Comparison of ENCODE assay signal across 12 mouse cellular contexts in the genomic region with DNA sequence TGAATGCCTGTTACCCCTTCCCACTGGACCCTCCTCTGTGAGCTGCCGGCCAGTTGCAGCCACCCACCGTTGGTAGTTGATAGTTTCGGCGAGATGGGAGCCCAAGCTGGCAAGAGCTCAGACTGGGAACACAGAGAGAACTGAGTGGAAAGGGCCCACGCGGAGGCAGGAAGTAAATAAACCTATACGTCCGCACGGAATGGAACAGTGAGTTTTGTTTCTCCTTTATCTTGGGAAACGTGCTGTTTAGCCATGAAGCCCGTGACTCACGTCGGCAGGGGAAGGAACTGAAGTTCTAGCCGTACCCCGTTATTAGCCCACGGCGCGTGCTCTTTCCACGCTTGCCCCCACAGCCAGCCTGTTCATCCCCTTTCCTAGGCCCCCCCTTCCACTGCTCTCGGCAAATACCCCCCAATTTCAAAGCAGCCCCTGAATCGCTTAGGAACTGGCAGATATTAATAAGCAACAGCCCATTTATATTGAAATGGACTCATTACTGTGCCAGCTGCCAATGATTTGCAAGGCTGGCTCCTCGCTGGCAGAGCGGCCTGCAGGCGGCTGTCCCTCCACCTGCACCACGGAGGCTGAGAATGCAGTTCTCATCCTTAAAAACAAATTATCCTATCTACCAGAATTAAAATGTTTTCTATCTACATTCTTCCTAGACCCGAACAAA.
DNase-seq lines count a peak whose midpoint lies in the region; ATAC-seq and TF ChIP-seq lines count a peak whose summit lies in the region.
"Had no signal": no experiment of that assay in that cellular context is flagged by ENCODE, and none has a peak within 500 bp of the region (broad histone marks: within the 10 kb centered on the region; RNA-seq: fewer than 3 reads in every experiment).

No protein-coding gene starts in this region.

- no peak for TF ChIP-seq POLR2A in limb, embryonic 14.5 days (IDR thresholded peaks at IDR 0.05; ENCODE audit: borderline replicate concordance, extremely low read depth, insufficient read depth, insufficient read length)

- no peaks in the 10 kb centered on the region for H3K4me1 ChIP-seq in kidney, postnatal 0 days (replicated peaks; ENCODE audit: insufficient read depth, low read length)
- H3K4me1 ChIP-seq in forebrain, embryonic 12.5 days: peaks cover 33% of the 10 kb centered on the region
- peaks cover 12% of the 10 kb centered on the region; the same call in 1 of the 2 replicates for H3K4me1 ChIP-seq in limb, embryonic 14.5 days (ENCODE audit: control insufficient read depth, insufficient read depth, low read length)

- no peak for ATAC-seq in kidney, postnatal 0 days (replicated peaks; ENCODE audit: low FRiP score, low read depth)
- ATAC-seq in forebrain, embryonic 12.5 days (ENCODE audit: low FRiP score): peak; percentile 37
- ATAC-seq in limb, embryonic 14.5 days (ENCODE audit: low FRiP score, low read depth): no peak

- no peak overlapping the region for H3K9ac ChIP-seq in kidney, postnatal 0 days (ENCODE audit: low read depth, low read length)
- H3K9ac ChIP-seq in forebrain, embryonic 12.5 days: no peak overlapping the region
- H3K9ac ChIP-seq in limb, embryonic 14.5 days (ENCODE audit: low read depth, low read length, severe bottlenecking): no peak overlapping the region
- H3K9ac ChIP-seq: lung, embryonic 14.5 days had no signal

- H3K27me3 ChIP-seq in kidney, postnatal 0 days (ENCODE audit: insufficient read depth, low read length): no peaks in the 10 kb centered on the region
- no peaks in the 10 kb centered on the region for H3K27me3 ChIP-seq in forebrain, embryonic 12.5 days
- no peaks in the 10 kb centered on the region for H3K27me3 ChIP-seq in limb, embryonic 14.5 days (ENCODE audit: control insufficient read depth, insufficient read depth, low read length)
- H3K27me3 ChIP-seq: megakaryocyte, embryonic 14.5 days had no signal

- H3K27ac ChIP-seq in kidney, postnatal 0 days: no peak overlapping the region
- peak overlapping the region; percentile 42 for H3K27ac ChIP-seq in forebrain, embryonic 12.5 days
- no peak overlapping the region for H3K27ac ChIP-seq in limb, embryonic 14.5 days (replicated peaks; ENCODE audit: low read depth, low read length)

- peak; percentile 53 to 62 for DNase-seq in cerebellum, postnatal 10 days
- no peak for DNase-seq in cerebellum, postnatal 36 days
- DNase-seq in kidney, postnatal 0 days (ENCODE audit: low spot score): no peak
- no peak for DNase-seq in kidney, postnatal 36 days
- DNase-seq in limb, embryonic 14.5 days (ENCODE audit: low spot score): no peak
- no peak for DNase-seq in urinary bladder, adult 18-20 months (ENCODE audit: low spot score in 2 of 2)
- no peak for DNase-seq in c-Kit-positive CD71-positive TER-119-positive erythroid progenitor cells, embryonic 14.5 days (ENCODE audit: low spot score)
- DNase-seq: left cerebral cortex, postnatal 4 days; lung, embryonic 14.5 days; thymus, adult 2 months had no signal

- H3K4me3 ChIP-seq in kidney, postnatal 0 days (replicated peaks; ENCODE audit: low read depth, low read length): no peak overlapping the region
- no peak overlapping the region for H3K4me3 ChIP-seq in forebrain, embryonic 12.5 days (replicated peaks)
- no peak overlapping the region for H3K4me3 ChIP-seq in limb, embryonic 14.5 days (replicated peaks; ENCODE audit: low read length)
- H3K4me3 ChIP-seq: megakaryocyte, embryonic 14.5 days had no signal

- peak overlapping the region; percentile 0; the same call in 1 of the 2 replicates for H3K4me2 ChIP-seq in kidney, postnatal 0 days (ENCODE audit: low read length)
- peak overlapping the region; percentile 19 for H3K4me2 ChIP-seq in forebrain, embryonic 12.5 days
- 0 out of 2 replicates have a peak overlapping the region, but pooled peaks have one; percentile 23 for H3K4me2 ChIP-seq in limb, embryonic 14.5 days (replicated peaks; ENCODE audit: low read depth, low read length, severe bottlenecking)
- H3K4me2 ChIP-seq: lung, embryonic 14.5 days had no signal

- no peak for TF ChIP-seq CTCF in kidney, postnatal 0 days (IDR thresholded peaks at IDR 0.05; ENCODE audit: low read depth)

- H3K9me3 ChIP-seq in kidney, postnatal 0 days (replicated peaks; ENCODE audit: low read length): no peaks in the 10 kb centered on the region
- H3K9me3 ChIP-seq in forebrain, embryonic 12.5 days: no peaks in the 10 kb centered on the region
- H3K9me3 ChIP-seq in limb, embryonic 14.5 days (ENCODE audit: control insufficient read depth, low read length): no peaks in the 10 kb centered on the region
- H3K9me3 ChIP-seq: megakaryocyte, embryonic 14.5 days had no signal

- 68% methylated on average over 26 of the region's 26 CpGs for WGBS in kidney, postnatal 0 days
- 47% methylated on average over 26 of the region's 26 CpGs for WGBS in forebrain, embryonic 12.5 days
- WGBS in limb, embryonic 14.5 days: 53% methylated on average over 26 of the region's 26 CpGs

- no peaks in the 10 kb centered on the region for H3K36me3 ChIP-seq in kidney, postnatal 0 days (ENCODE audit: insufficient read depth, low read length)
- no peaks in the 10 kb centered on the region for H3K36me3 ChIP-seq in forebrain, embryonic 12.5 days (replicated peaks)
- H3K36me3 ChIP-seq in limb, embryonic 14.5 days (ENCODE audit: control insufficient read depth, insufficient read depth, low read length): no peaks in the 10 kb centered on the region

Comparison
In these comparisons a context has a peak if more than half of its experiments do, and no peak if none do; other contexts are left out.
1. DNase-seq: peak in cerebellum, postnatal 10 days (2 of 2); none in cerebellum, postnatal 36 days (0 of 2), kidney, postnatal 0 days (single experiment), kidney, postnatal 36 days (0 of 2), limb, embryonic 14.5 days (single experiment), urinary bladder, adult 18-20 months (0 of 2) and c-Kit-positive CD71-positive TER-119-positive erythroid progenitor cells, embryonic 14.5 days (single experiment).
2. Peak in every context shown above with its lines, with median percentiles within 50 percentile points of each other: H3K4me2 ChIP-seq.